Mouse (Mus musculus) embryo, embryonic 11.5 days (tissue): ENCODE measurements at regions not wholly inside any gene's neighbourhood (a gene's known extent, or its start where the extent isn't known, plus 50 kb on each side); places are given as distances from the start of the nearest gene placed in this dataset.

Experiments used
- DNase-seq: peaks from one replicate; pipeline ENCODE4 v3.0.0-alpha.2; 2012; ENCODE audit warnings: low read depth, low spot score

GRCm38 (mm10) chr14:24081911-24082558, 67.7 kb upstream of the Kcnma1 start:
- peak; percentile 9 for DNase-seq

GRCm38 (mm10) chr14:24068693-24069092, 54.4 kb upstream of the Kcnma1 start:
- no peak for DNase-seq

- peak; percentile 59 for DNase-seq
Measured at GRCm38 (mm10) chr14:24067657-24068056, 53.4 kb upstream of the Kcnma1 start.

GRCm38 (mm10) chr14:24065231-24065767, 51.0 kb upstream of the Kcnma1 start:
- DNase-seq = no peak
